29 mouse cellular contexts compared by ENCODE assay signal in genomic region chr10:100654183-100654582, GRCm38 (mm10).
DNase-seq lines count a peak whose midpoint lies in the region; ATAC-seq lines count a peak whose summit lies in the region.
"Had no signal": no experiment of that assay in that cellular context is flagged by ENCODE, and none has a peak within 500 bp of the region (broad histone marks: within the 10 kb centered on the region; RNA-seq: fewer than 3 reads in every experiment).

No protein-coding gene starts in this region.

- H3K36me3 ChIP-seq in splenic B cell, adult 2 months (ENCODE audit: control insufficient read depth, insufficient read depth, low read length, poor library complexity, severe bottlenecking), result no peaks in the 10 kb centered on the region
- H3K36me3 ChIP-seq in forebrain, embryonic 11.5 days (ENCODE audit: control insufficient read depth, insufficient read depth, low read length), result no peaks in the 10 kb centered on the region
- no peaks in the 10 kb centered on the region for H3K36me3 ChIP-seq in forebrain, embryonic 12.5 days (replicated peaks)
- H3K36me3 ChIP-seq: embryonic facial prominence, embryonic 12.5 days; embryonic facial prominence, embryonic 15.5 days; G1E; heart, embryonic 12.5 days; heart, embryonic 15.5 days had no signal

- peak; percentile 89 for ATAC-seq in granulocyte monocyte progenitor cell, adult 5-6 weeks (replicated peaks; ENCODE audit: poor library complexity, severe bottlenecking)
- ATAC-seq in megakaryocyte progenitor cell, adult 5-6 weeks (replicated peaks; ENCODE audit: poor library complexity), result peak; percentile 85
- ATAC-seq in forebrain, embryonic 11.5 days (replicated peaks; ENCODE audit: low FRiP score), result no peak
- ATAC-seq in forebrain, embryonic 12.5 days (ENCODE audit: low FRiP score), result no peak
- ATAC-seq: forebrain, embryonic 13.5 days; forebrain, embryonic 16.5 days; hindbrain, postnatal 0 days; inflammation-experienced regulatory T-cells, adult 6 months had no signal

- H3K4me3 ChIP-seq in forebrain, embryonic 11.5 days (ENCODE audit: low read depth, low read length), result no peak overlapping the region
- no peak overlapping the region for H3K4me3 ChIP-seq in forebrain, embryonic 12.5 days (replicated peaks)
- H3K4me3 ChIP-seq: embryonic facial prominence, embryonic 12.5 days; embryonic facial prominence, embryonic 15.5 days; forebrain, embryonic 13.5 days; heart, embryonic 12.5 days; heart, embryonic 15.5 days had no signal

- peak; percentile 4 for DNase-seq in 416B (ENCODE audit: low read depth)
- DNase-seq in splenic B cell, adult 2 months (ENCODE audit: low read depth, low spot score), result peak; percentile 29
- DNase-seq in adrenal gland, adult 2 months, result no peak
- DNase-seq in forebrain, embryonic 11.5 days (ENCODE audit: low spot score), result no peak
- DNase-seq: adrenal gland, adult 8-10 months; adrenal gland, postnatal 25 days; B cell, adult 2 months; cerebellum, adult 18-20 months; cerebellum, adult 9-10 months; cerebellum, postnatal 14 days; gastrocnemius, postnatal 10 days; gastrocnemius, postnatal 36 days; heart, adult 11 months; heart, postnatal 10 days; heart, postnatal 36 days had no signal

- H3K27me3 ChIP-seq in splenic B cell, adult 2 months (ENCODE audit: control insufficient read depth, insufficient read depth, low read length, poor library complexity, severe bottlenecking), result no peaks in the 10 kb centered on the region
- H3K27me3 ChIP-seq in forebrain, embryonic 11.5 days (ENCODE audit: control insufficient read depth, insufficient read depth, low read length), result no peaks in the 10 kb centered on the region
- H3K27me3 ChIP-seq in forebrain, embryonic 12.5 days, result no peaks in the 10 kb centered on the region
- H3K27me3 ChIP-seq: CH12.LX; embryonic facial prominence, embryonic 12.5 days; embryonic facial prominence, embryonic 15.5 days; forebrain, embryonic 13.5 days; heart, embryonic 12.5 days; heart, embryonic 15.5 days had no signal

- no peak overlapping the region for H3K27ac ChIP-seq in forebrain, embryonic 11.5 days (ENCODE audit: low read depth, low read length)
- no peak overlapping the region for H3K27ac ChIP-seq in forebrain, embryonic 12.5 days
- H3K27ac ChIP-seq: embryonic facial prominence, embryonic 12.5 days; embryonic facial prominence, embryonic 15.5 days; forebrain, embryonic 13.5 days; heart, embryonic 15.5 days; hindbrain, embryonic 14.5 days; hindbrain, postnatal 0 days had no signal

- no peaks in the 10 kb centered on the region for H3K9me3 ChIP-seq in forebrain, embryonic 11.5 days (ENCODE audit: control insufficient read depth, low read length)
- H3K9me3 ChIP-seq in forebrain, embryonic 12.5 days, result no peaks in the 10 kb centered on the region
- H3K9me3 ChIP-seq: embryonic facial prominence, embryonic 12.5 days; embryonic facial prominence, embryonic 15.5 days; forebrain, embryonic 13.5 days; G1E; heart, embryonic 12.5 days; heart, embryonic 15.5 days had no signal

- no peak overlapping the region for H3K9ac ChIP-seq in forebrain, embryonic 11.5 days (ENCODE audit: low read length)
- H3K9ac ChIP-seq in forebrain, embryonic 12.5 days, result no peak overlapping the region
- H3K9ac ChIP-seq: embryonic facial prominence, embryonic 12.5 days; embryonic facial prominence, embryonic 15.5 days; forebrain, embryonic 13.5 days; heart, embryonic 12.5 days; heart, embryonic 15.5 days; hindbrain, embryonic 14.5 days had no signal

- H3K4me1 ChIP-seq in forebrain, embryonic 11.5 days (replicated peaks; ENCODE audit: control insufficient read depth, insufficient read depth, low read length), result no peaks in the 10 kb centered on the region
- no peaks in the 10 kb centered on the region for H3K4me1 ChIP-seq in forebrain, embryonic 12.5 days
- H3K4me1 ChIP-seq: embryonic facial prominence, embryonic 12.5 days; embryonic facial prominence, embryonic 15.5 days; forebrain, embryonic 13.5 days; heart, embryonic 12.5 days; heart, embryonic 15.5 days had no signal

- no peak overlapping the region for H3K4me2 ChIP-seq in forebrain, embryonic 11.5 days (ENCODE audit: low read depth, low read length, severe bottlenecking)
- H3K4me2 ChIP-seq in forebrain, embryonic 12.5 days, result no peak overlapping the region
- H3K4me2 ChIP-seq: embryonic facial prominence, embryonic 12.5 days; embryonic facial prominence, embryonic 15.5 days; forebrain, embryonic 13.5 days; heart, embryonic 12.5 days; heart, embryonic 15.5 days; hindbrain, embryonic 14.5 days had no signal

Comparison
In these comparisons a context has a peak if more than half of its experiments do, and no peak if none do; other contexts are left out.
1. DNase-seq: peak in 416B (single experiment) and splenic B cell, adult 2 months (single experiment); none in adrenal gland, adult 2 months (single experiment) and forebrain, embryonic 11.5 days (single experiment).
2. ATAC-seq: peak in granulocyte monocyte progenitor cell, adult 5-6 weeks (single experiment) and megakaryocyte progenitor cell, adult 5-6 weeks (single experiment); none in forebrain, embryonic 11.5 days (single experiment) and forebrain, embryonic 12.5 days (single experiment).